Mouse (Mus musculus) embryonic facial prominence, embryonic 12.5 days (tissue): ENCODE data around the gene Fmod. TPM values are rescaled to one million over a fixed set of nuclear protein-coding genes. Genes with fewer than 3 reads are reported as not detected.

Experiments used
- ATAC-seq: fragments of 200-750 bp; cut with Nextera tagmentation; 2 replicates; pipeline ENCODE4 v1.8.0; 2017; ENCODE audit not compliant: insufficient number of reproducible peaks, insufficient read depth, low FRiP score, low TSS enrichment
- H3K27ac ChIP-seq: fragments of 300-500 bp; sonication (generic); 2 replicates; pipeline ENCODE4 v1.5.1; 2016; ENCODE audit warnings: mild to moderate bottlenecking
- H3K27me3 ChIP-seq: fragments of 300-500 bp; sonication (generic); 2 replicates; pipeline ENCODE4 v1.6.1; 2016; ENCODE audit warnings: mild to moderate bottlenecking, moderate library complexity
- H3K36me3 ChIP-seq: fragments of 300-500 bp; sonication (generic); 2 replicates; pipeline ENCODE4 v1.6.1; 2016; ENCODE audit warnings: mild to moderate bottlenecking
- H3K4me1 ChIP-seq: fragments of 300-500 bp; sonication (generic); 2 replicates; pipeline ENCODE4 v1.6.1; 2016
- H3K4me2 ChIP-seq: fragments of 300-500 bp; sonication (generic); replicated peaks from 2 replicates; pipeline ENCODE4 v1.6.1; 2016; ENCODE audit warnings: mild to moderate bottlenecking, moderate library complexity
- H3K4me3 ChIP-seq: fragments of 300-500 bp; sonication (generic); 2 replicates; pipeline ENCODE4 v1.5.1; 2016; ENCODE audit warnings: mild to moderate bottlenecking
- H3K9ac ChIP-seq: fragments of 300-500 bp; sonication (generic); 2 replicates; pipeline ENCODE4 v1.6.1; 2016; ENCODE audit warnings: mild to moderate bottlenecking, moderate library complexity
- H3K9me3 ChIP-seq: fragments of 300-500 bp; sonication (generic); 2 replicates; pipeline ENCODE4 v1.6.1; 2016; ENCODE audit warnings: mild to moderate bottlenecking, moderate library complexity
- WGBS: fragments of 180-500 bp; shearing (Covaris S2); methylation state at CpG from one replicate; pipeline ENCODE4 v1.1.7; 2016; 5-methylcytosine and 5-hydroxymethylcytosine counted together
- polyA plus RNA-seq: library from polyadenylated mRNA; unstranded; fragments of >200 nt; fragmentation: Nextera tagmentation; extraction: Ambion mirVana; gene quantifications from 2 replicates; pipeline ENCODE4 v1.2.1, GENCODE M21; 2016

The Fmod gene
- polyA plus RNA-seq = 6.2 and 7.2 TPM in 2 replicates

DNA sequence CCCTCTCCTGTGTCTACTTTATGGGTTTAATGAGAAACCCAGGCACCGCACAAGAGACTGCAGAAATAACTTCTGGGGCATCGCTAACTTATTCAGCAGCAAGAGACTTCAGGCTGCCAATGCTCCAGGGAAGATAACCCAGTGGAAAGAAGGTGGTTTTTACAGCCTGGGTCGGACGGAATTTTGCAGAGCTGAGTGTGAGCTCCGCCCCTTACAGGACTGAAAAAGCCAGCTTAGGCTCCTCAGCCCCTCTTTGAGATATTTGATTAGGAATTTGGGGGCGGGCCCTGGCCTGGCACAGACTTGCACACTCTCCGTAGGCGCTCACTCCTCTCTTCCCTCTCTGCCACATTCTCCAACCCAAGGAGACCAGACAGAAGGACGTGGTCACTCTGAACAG lies at the start of gene Fmod:
Gene Fmod, plus strand, starts transcription at position 83 of the 400 bp plus-strand sequence.
- H3K9ac ChIP-seq = no peak within 1 kb of the TSS
- H3K27me3 ChIP-seq = no peaks in the 10 kb centered on the region
- no peaks in the 10 kb centered on the region for H3K36me3 ChIP-seq
- H3K27ac ChIP-seq = peak within 1 kb of the TSS; percentile 37; the same call in 1 of the 2 replicates
- no peak for ATAC-seq
- WGBS = 39% methylated on average over 9 of the region's 9 CpGs
- no peak within 1 kb of the TSS for H3K4me3 ChIP-seq
- H3K4me2 ChIP-seq = no peak within 1 kb of the TSS
- peaks cover 13% of the 10 kb centered on the region; the same call in 1 of the 2 replicates for H3K4me1 ChIP-seq
- H3K9me3 ChIP-seq = no peaks in the 10 kb centered on the region

DNA sequence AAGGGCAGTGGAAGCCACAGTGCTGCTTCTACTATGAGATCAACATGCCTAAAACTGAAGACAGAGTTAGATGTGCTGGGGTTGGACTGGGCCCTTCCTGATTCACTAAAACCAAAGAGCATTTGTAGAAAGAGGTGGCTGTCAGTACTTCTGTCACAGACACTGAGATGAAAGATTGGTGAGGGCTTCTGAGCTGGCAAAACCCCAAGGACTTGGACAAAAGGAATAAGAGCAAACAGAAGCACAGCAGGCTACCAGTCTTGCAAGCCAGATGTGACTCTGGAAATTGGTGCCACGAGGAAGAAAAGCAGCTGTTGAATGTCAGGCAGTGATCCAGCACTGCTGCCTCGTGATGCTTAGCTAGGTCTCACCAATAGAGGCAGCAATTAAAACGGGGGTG lies 48.2 kb upstream of the Fmod start:
- H3K9ac ChIP-seq = no peak overlapping the region
- H3K4me2 ChIP-seq = no peak overlapping the region
- no peak overlapping the region for H3K4me3 ChIP-seq
- H3K27me3 ChIP-seq = no peaks in the 10 kb centered on the region
- no peaks in the 10 kb centered on the region for H3K9me3 ChIP-seq
- no peaks in the 10 kb centered on the region for H3K4me1 ChIP-seq
- H3K27ac ChIP-seq = no peak overlapping the region
- no peak for ATAC-seq
- no peaks in the 10 kb centered on the region for H3K36me3 ChIP-seq
- 14% methylated on average over 3 of the region's 3 CpGs for WGBS

DNA sequence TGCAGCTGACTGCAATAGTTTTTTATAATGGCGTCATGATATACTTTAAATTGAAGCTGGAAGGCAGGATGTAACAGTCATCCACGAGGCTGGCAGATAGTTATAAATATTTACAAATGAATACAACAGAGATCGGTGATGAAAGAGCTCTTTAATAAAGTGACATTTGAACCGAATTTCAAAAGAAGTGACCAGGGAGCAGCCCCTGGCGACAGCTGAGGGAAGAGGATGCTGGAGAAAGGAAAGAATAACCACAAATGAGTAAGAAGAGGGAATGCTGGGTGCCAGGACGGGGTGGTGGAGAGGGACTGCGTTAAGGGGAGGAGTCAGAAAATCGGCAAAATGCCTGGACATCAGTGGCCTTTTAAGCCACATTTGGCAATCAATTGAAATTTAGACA lies 45.8 kb upstream of the Fmod start:
- Histone ChIP-seq H3K4me2 (no peak overlapping the region), H3K36me3 (no peaks in the 10 kb centered on the region), H3K27ac (no peak overlapping the region), H3K9me3 (no peaks in the 10 kb centered on the region), H3K4me1 (no peaks in the 10 kb centered on the region), H3K27me3 (no peaks in the 10 kb centered on the region), H3K9ac (no peak overlapping the region), H3K4me3 (no peak overlapping the region)
- ATAC-seq = no peak
- whole genome bisulfite sequencing = 66% methylated on average over 8 of the region's 8 CpGs

DNA sequence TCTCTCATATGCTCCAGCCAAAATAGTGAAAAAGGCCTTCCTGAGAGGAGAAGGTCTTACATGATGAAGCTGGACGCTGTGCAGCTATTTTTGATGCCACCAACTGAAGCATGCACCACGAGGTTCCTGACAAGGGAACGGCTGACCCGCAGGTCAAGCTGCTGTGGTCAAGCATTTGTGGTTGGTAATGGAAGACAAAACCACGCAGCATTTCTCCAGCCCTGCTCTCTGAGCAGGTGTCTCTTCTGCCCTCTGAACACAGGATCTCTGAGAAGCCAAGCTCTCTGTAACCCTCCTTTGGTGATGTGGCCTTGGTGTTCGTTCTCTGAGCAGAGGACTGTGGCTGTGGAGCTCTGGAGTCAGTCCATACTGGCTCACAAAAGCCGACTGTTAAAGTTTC lies 31.6 kb upstream of the Fmod start:
- no peaks in the 10 kb centered on the region for H3K9me3 ChIP-seq
- 77% methylated on average over 7 of the region's 7 CpGs for WGBS
- H3K36me3 ChIP-seq = no peaks in the 10 kb centered on the region
- no peak overlapping the region for H3K9ac ChIP-seq
- no peak for ATAC-seq
- H3K27me3 ChIP-seq = no peaks in the 10 kb centered on the region
- H3K4me2 ChIP-seq = no peak overlapping the region
- peaks cover 8% of the 10 kb centered on the region; the same call in 1 of the 2 replicates for H3K4me1 ChIP-seq
- no peak overlapping the region for H3K27ac ChIP-seq
- H3K4me3 ChIP-seq = no peak overlapping the region

DNA sequence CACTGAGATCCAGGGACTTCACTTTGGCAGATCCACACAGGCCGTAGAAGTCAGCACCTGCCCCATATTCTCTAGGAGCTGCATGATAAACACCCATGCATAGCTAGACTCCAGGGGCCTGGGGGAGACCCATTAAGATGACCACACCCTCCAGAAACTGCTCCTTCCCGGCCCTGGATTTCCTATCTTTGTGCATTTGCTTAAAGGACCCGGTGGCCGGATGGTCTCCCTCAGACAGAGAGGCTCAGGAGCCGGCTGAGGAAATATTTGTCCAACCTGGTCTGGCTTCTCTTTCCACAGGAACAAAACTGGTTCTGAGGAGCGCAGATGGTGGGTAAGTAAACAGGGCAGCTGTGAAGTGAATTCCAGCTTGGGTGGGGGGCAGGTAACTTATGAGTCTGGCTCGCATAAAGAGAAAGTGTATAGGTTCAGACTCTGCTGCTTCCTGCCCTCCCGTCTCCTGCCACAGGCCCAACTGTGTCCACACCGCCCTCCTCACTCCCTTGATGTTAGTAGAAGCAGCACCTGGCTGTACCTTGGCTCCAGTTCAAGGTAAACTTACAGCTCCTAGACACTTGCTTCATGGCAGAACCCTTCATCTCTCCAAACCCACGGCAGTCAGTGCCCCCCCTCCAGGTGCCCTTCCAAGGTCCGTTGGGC lies 30.8 kb upstream of the Fmod start:
- Histone ChIP-seq H3K9ac (no peak overlapping the region), H3K4me3 (no peak overlapping the region), H3K27me3 (no peaks in the 10 kb centered on the region), H3K36me3 (no peaks in the 10 kb centered on the region), H3K27ac (no peak overlapping the region), H3K4me1 (peaks cover 8% of the 10 kb centered on the region; the same call in 1 of the 2 replicates), H3K9me3 (no peaks in the 10 kb centered on the region), H3K4me2 (no peak overlapping the region)
- 74% methylated on average over 11 of the region's 11 CpGs for WGBS
- no peak for ATAC-seq

- H3K36me3 ChIP-seq = no peaks in the 10 kb centered on the region
- no peak overlapping the region for H3K4me3 ChIP-seq
- WGBS = 77% methylated on average over 9 of the region's 9 CpGs
- H3K27ac ChIP-seq = no peak overlapping the region
- no peak overlapping the region for H3K4me2 ChIP-seq
- no peak overlapping the region for H3K9ac ChIP-seq
- no peak for ATAC-seq
- H3K9me3 ChIP-seq = no peaks in the 10 kb centered on the region
- H3K4me1 ChIP-seq = no peaks in the 10 kb centered on the region
- H3K27me3 ChIP-seq = no peaks in the 10 kb centered on the region
These were observed 12.6 kb upstream of the Fmod start for GRCm38 (mm10) chr1:134024293-134024971.

GRCm38 (mm10) chr1:134025975-134026374 lies 11.1 kb upstream of the Fmod start:
- no peak for ATAC-seq
- no peak overlapping the region for H3K4me2 ChIP-seq
- no peaks in the 10 kb centered on the region for H3K9me3 ChIP-seq
- H3K27ac ChIP-seq = no peak overlapping the region
- H3K9ac ChIP-seq = no peak overlapping the region
- no peaks in the 10 kb centered on the region for H3K36me3 ChIP-seq
- no peaks in the 10 kb centered on the region for H3K27me3 ChIP-seq
- H3K4me1 ChIP-seq = no peaks in the 10 kb centered on the region
- H3K4me3 ChIP-seq = no peak overlapping the region
- 76% methylated on average over 5 of the region's 5 CpGs for WGBS

- 82% methylated on average over 9 of the region's 9 CpGs for WGBS
- H3K4me1 ChIP-seq = no peaks in the 10 kb centered on the region
- no peak overlapping the region for H3K4me2 ChIP-seq
- no peaks in the 10 kb centered on the region for H3K27me3 ChIP-seq
- H3K9me3 ChIP-seq = no peaks in the 10 kb centered on the region
- H3K27ac ChIP-seq = no peak overlapping the region
- no peak overlapping the region for H3K9ac ChIP-seq
- H3K4me3 ChIP-seq = no peak overlapping the region
- no peak for ATAC-seq
- no peaks in the 10 kb centered on the region for H3K36me3 ChIP-seq
These were observed 10.3 kb upstream of the Fmod start for GRCm38 (mm10) chr1:134026741-134027140.

DNA sequence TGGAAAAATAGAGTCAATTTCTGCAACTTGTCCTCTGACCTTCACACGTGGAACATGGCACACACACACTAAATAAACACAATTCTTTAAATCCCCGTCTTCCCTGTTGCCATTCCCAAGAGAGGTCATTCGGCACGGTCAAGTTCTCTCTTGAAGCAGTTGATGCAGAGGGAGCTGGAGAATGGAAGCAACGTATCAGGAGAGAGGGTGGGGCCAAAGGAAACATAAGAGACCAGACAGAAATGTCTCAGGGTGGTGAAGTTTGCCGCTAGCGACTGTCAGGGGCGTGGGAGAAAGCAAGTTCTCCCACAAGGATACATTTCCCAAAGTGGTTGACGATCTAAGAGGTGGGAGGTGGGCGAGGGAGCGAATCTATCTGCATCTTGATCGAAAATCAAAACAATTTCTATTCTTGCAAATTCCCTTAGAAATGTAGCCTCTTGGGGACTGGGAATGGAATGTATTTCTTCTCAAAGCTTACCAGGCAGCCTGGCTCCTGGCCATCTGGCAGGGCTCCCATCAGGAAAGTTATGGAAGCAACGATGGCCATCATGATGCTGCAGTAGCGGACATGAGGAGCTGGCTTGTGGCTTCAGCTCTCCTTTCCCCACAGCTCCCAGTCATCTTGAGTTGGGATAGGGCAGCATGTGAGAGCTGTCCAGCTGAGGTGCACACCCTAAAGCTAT lies 8.8 kb upstream of the Fmod start:
- H3K27me3 ChIP-seq = no peaks in the 10 kb centered on the region
- H3K9me3 ChIP-seq = no peaks in the 10 kb centered on the region
- no peaks in the 10 kb centered on the region for H3K36me3 ChIP-seq
- no peak for ATAC-seq
- H3K4me2 ChIP-seq = no peak overlapping the region
- no peak overlapping the region for H3K9ac ChIP-seq
- H3K27ac ChIP-seq = no peak overlapping the region
- no peak overlapping the region for H3K4me3 ChIP-seq
- no peaks in the 10 kb centered on the region for H3K4me1 ChIP-seq
- 80% methylated on average over 14 of the region's 14 CpGs for WGBS

- Histone ChIP-seq H3K27ac (no peak overlapping the region), H3K4me1 (peaks cover 9% of the 10 kb centered on the region; the same call in 1 of the 2 replicates), H3K4me3 (no peak overlapping the region), H3K36me3 (no peaks in the 10 kb centered on the region), H3K9ac (no peak overlapping the region), H3K27me3 (no peaks in the 10 kb centered on the region), H3K9me3 (no peaks in the 10 kb centered on the region), H3K4me2 (no peak overlapping the region)
- WGBS = 62% methylated on average over 2 of the region's 2 CpGs
- ATAC-seq = no peak
These were observed 562 bp upstream of the Fmod start for GRCm38 (mm10) chr1:134036492-134036891.

DNA sequence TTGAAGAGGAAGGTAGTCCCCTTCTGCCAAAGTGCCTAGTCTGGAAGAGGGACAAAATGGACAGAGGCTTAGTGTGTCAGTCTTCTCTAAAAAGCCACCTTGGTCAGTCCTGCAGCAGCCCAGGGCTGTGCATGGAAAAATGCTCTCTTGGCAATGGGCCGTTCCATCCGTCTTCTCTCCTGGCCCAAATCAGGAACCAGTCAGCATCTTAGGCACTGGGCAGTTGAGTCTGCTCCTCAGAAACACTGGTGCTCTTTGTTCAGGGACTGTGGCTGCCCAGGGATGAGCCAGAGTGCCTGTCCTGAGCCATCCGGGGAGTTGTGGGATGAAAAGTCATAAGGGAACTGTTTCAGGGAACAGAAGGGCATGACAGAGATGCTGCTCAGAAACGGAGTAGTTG lies 1.3 kb downstream of the Fmod start:
- 65% methylated on average over 4 of the region's 4 CpGs for WGBS
- Histone ChIP-seq H3K4me2 (no peak overlapping the region), H3K9ac (no peak overlapping the region), H3K36me3 (no peaks in the 10 kb centered on the region), H3K9me3 (no peaks in the 10 kb centered on the region), H3K4me1 (peaks cover 19% of the 10 kb centered on the region; the same call in 1 of the 2 replicates), H3K27ac (no peak overlapping the region), H3K27me3 (no peaks in the 10 kb centered on the region), H3K4me3 (no peak overlapping the region)
- ATAC-seq = no peak

DNA sequence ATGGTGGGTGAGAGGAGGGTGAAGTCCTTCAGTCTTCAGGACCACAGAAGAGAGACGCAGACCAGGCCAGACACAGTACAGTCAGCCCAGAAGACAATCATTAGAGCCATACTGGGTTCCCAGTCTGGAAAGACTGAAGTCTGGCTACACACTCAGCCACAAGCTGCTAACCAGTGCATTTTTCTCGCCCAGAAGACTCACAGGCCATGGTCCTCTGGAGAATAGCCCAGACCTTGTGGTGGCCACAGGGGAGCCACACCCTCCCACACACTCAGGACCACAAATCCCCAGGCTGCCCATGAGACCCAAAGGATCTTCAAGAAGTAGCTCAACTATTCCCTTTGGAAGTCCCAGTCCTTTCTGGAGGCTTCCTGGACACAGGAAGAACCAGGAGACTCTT lies 2.3 kb downstream of the Fmod start:
- no peak for ATAC-seq
- Histone ChIP-seq H3K27ac (no peak overlapping the region), H3K4me1 (peaks cover 19% of the 10 kb centered on the region; the same call in 1 of the 2 replicates), H3K36me3 (no peaks in the 10 kb centered on the region), H3K9ac (no peak overlapping the region), H3K4me3 (no peak overlapping the region), H3K27me3 (no peaks in the 10 kb centered on the region; the same call in 1 of the 2 replicates), H3K9me3 (no peaks in the 10 kb centered on the region), H3K4me2 (no peak overlapping the region)
- WGBS = 85% methylated on average over 2 of the region's 2 CpGs
